Mouse (Mus musculus) bone marrow macrophage, adult 2 months (primary cell): ENCODE measurements around the gene Nav2. TPM values are rescaled to one million over a fixed set of nuclear protein-coding genes. Genes with fewer than 3 reads are reported as not detected.

Experiments used
- H3K27ac ChIP-seq: 2 replicates; pipeline ENCODE4 v1.5.1; 2012; ENCODE audit warnings: low read depth, low read length; ENCODE audit not compliant: insufficient read depth
- H3K4me1 ChIP-seq: 2 replicates; pipeline ENCODE4 v1.6.1; 2012; ENCODE audit warnings: low read length; ENCODE audit not compliant: control insufficient read depth, insufficient read depth
- H3K4me3 ChIP-seq: 2 replicates; pipeline ENCODE4 v1.5.1; 2012; ENCODE audit warnings: mild to moderate bottlenecking, low read length, moderate library complexity; ENCODE audit not compliant: insufficient read depth
- CTCF ChIP-seq: IDR thresholded peaks from 2 replicates; pipeline ENCODE4 v1.5.1; 2012; ENCODE audit warnings: low read depth, mild to moderate bottlenecking, low read length, moderate library complexity
- POLR2A ChIP-seq: IDR thresholded peaks from 2 replicates; pipeline ENCODE4 v1.6.1; 2012; ENCODE audit warnings: mild to moderate bottlenecking, low read depth, low read length, borderline replicate concordance
- polyA plus RNA-seq: library from polyadenylated mRNA; stranded (reverse); fragments of >200 nt; gene quantifications from 2 replicates; pipeline ENCODE4 v1.2.4, GENCODE M21; 2012; ENCODE audit not compliant: missing spikeins, insufficient read depth, insufficient read length

The Nav2 gene
- polyA plus RNA-seq, 1 experiment = 22.2 TPM

DNA sequence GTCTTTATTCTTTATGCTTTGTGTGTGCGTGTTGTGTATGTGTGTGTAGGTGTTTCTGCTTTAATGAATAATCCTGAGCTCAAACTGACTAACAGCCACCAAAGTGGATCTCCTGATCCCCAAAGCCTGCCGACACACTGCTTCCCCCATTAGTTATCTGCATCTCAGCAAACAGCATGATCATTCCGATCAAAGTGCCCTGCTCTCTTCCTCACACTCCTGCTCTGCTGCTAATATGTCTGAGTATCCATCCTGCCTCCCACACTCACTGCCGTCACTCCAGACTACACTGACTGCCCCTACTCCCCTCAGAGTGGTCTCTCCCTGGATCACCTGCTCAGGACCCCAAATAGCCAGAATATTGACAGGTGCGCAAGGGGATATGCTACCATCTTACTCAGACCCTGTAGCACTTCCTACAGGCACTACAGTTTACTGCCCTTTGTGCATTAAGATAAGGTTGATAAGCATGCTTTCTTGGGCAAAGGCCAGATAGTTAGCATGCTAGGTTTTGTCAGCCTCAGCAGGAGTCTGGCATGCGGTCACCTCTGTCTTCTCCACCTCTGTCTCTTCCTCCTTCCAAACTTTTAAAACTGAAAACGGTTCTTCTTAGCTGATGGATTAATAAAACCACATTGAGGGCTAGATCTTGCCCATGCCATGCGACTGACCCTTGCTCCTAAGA lies 382.8 kb downstream of the Nav2 start:
- Histone ChIP-seq H3K4me1 (peaks cover 15% of the 10 kb centered on the region), H3K27ac (no peak overlapping the region), H3K4me3 (no peak overlapping the region)
- TF ChIP-seq CTCF = no peak
- TF ChIP-seq POLR2A = no peak

DNA sequence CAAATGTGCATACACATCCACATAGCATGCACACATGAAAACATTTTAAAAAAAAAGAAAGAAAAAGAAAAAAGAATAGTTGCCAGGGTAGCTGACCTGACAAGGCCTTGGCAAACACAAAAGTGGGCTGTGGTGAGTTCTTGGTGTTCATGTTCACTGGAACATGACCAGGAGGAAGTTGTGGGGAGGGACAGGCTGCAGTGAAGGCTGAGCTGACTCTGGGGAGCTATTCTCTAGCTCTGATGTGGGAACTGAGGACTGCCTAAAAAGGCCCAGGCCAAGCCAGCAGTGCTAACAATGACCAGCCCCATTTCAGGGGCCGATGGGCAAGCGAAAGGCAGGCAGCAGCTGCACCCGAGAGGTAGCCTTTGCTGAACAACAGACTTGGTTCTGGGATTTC lies 388.6 kb downstream of the Nav2 start:
- Histone ChIP-seq H3K4me3 (no peak overlapping the region), H3K27ac (no peak overlapping the region), H3K4me1 (peaks cover 43% of the 10 kb centered on the region)
- TF ChIP-seq CTCF = no peak

DNA sequence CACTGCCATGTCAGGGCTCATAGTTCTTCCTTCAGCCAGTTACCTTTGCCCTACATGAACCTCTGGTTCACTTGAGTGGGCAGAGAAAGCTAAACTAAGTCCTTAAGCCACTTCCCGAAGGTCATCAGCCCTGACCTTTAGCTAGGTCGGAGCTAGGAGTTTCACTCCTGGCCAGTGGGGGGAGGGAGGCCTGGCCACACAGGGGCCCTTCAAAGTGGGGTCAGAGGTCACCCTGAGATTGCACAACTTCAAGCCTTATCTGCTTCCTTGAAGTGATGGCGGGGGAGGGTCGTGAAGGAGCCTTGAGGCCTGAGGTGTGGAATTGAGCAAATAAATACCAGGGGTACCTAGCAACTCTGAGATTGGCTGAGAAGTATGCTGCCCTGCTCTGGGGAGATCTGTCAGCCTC lies 389.9 kb downstream of the Nav2 start:
- no peak overlapping the region for H3K4me3 ChIP-seq
- no peak overlapping the region for H3K27ac ChIP-seq
- H3K4me1 ChIP-seq = peaks cover 43% of the 10 kb centered on the region
- TF ChIP-seq POLR2A = no peak
- TF ChIP-seq CTCF = no peak

DNA sequence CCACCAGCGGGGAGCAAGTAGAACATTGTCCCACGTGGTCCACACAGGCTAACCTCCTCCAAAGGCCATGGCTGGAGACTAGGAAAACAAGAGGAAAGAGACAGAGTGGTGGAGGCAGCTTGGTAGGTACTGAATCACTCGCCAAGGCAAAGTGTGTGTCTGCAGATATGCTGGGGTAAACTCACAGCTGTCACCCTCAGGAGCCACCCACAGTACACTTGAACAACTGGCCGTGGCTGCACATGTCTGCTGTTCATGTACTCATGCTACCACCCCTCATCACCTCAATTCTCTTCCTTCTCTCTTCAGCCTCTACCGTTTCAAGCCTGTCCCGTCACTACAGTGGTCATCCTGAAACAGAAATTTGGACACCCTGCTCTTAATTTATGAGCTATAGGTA lies 393.0 kb downstream of the Nav2 start:
- Histone ChIP-seq H3K4me3 (no peak overlapping the region), H3K4me1 (peaks cover 41% of the 10 kb centered on the region), H3K27ac (no peak overlapping the region)
- no peak for TF ChIP-seq POLR2A
- TF ChIP-seq CTCF = no peak

DNA sequence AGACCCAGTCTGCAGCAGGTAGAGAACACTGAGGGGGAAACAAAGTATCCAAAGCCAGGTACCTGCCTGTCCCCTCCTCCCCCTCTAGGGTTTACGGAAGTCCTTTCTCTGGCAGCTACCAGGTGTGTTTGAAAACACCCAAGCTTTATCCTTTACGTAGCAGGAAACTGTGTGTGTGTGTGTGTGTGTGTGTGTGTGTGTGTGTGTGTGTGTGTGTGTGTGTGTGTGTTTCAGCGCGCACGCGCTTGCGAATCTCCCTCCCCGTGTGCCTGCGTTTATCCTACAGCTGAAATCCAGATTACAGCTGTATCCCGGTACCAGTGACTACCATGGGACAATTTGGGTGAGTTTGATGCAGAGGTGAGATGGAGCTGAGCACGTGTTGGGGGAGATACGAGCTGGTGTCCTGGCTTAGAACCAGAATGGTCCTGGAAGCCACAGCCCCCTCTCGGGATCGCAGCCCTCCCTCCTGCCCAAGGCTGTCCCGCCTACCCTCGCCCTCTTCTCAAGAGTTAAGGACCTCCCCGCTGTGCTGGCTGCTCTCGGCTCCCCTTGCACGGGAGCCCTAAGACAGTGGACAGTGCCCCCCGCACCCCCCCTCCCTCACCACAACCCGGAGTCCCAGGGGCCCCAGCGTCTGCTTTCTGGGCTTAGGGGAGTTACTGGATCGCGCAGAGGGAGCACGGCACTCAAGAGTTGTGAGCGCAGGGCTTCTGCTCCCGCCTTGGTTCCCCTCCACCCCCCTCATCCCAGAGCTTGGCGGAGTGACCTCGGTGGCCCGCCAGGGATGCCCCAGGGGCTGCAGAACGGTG lies 395.3 kb downstream of the Nav2 start:
- Histone ChIP-seq H3K4me3 (no peak overlapping the region), H3K27ac (no peak overlapping the region), H3K4me1 (peaks cover 19% of the 10 kb centered on the region)
- no peak for TF ChIP-seq POLR2A
- TF ChIP-seq CTCF = no peak

DNA sequence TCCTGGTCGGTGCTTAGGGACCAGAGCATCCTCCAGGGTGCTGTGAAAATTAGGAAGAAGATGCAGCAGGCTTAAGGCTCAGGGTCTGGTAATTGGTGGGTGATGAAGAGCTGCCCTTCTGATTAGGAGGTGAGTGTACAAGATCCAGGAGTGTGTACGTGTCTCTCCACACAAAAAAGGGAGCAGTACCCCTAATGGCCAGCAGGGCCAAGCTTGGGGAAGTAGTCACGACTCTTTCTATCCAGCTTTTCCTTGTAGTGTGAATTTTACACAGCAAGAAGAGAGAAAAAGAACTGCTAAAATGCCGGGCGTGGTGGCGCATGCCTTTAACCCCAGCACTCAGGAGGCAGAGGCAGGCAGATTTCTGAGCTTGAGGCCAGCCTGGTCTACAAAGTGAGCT lies 399.2 kb downstream of the Nav2 start:
- Histone ChIP-seq H3K4me1 (no peaks in the 10 kb centered on the region; the same call in 1 of the 2 replicates), H3K4me3 (no peak overlapping the region)
- TF ChIP-seq CTCF = no peak
- no peak for TF ChIP-seq POLR2A

DNA sequence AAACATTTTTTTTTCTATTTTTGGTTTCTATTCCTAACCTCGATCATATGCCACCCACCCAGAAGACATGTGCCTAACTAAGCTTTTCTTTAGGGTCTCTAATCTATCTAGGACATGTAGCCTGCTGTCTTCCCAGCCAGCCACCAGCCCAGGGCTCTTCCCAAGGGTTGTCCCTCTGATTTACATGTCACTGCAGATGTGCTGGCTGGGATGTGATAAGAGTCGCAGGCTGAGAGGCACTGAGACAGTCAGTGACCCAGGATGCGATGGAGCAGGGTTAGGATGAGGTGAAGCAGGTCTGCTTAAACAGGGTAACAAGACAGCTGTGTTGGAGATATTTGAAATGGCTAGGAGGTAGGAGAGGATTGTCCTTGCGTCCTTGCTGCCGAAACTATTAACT lies 401.2 kb downstream of the Nav2 start:
- Histone ChIP-seq H3K4me3 (no peak overlapping the region), H3K27ac (no peak overlapping the region), H3K4me1 (peaks cover under 1% of the 10 kb centered on the region)
- TF ChIP-seq POLR2A (no peak), CTCF (no peak)

More for the DNA sequence above, 399.2 kb downstream of the Nav2 start:
- no peak overlapping the region for H3K27ac ChIP-seq

DNA sequence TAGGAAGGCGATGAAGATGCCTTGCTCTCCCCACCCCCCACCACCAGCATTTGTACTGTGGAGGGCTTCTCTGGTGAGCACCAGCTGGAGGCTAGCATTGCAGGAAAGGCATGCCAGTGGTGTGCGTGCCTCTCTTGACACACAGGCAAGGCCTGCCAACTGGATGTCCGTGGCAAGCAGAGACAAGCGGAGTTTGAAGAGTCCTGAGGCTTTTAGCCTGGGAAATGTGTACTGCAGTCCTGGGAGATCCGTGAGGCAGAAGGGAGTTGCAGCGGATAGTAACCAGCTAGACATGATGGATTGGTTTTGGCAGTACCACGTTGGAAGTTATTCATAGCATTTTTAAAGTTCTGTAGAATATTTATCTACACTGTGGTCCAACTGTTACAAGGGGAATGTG lies 405.4 kb downstream of the Nav2 start:
- H3K27ac ChIP-seq = no peak overlapping the region
- no peak overlapping the region for H3K4me3 ChIP-seq
- peaks cover 8% of the 10 kb centered on the region for H3K4me1 ChIP-seq
- no peak for TF ChIP-seq CTCF
- no peak for TF ChIP-seq POLR2A

DNA sequence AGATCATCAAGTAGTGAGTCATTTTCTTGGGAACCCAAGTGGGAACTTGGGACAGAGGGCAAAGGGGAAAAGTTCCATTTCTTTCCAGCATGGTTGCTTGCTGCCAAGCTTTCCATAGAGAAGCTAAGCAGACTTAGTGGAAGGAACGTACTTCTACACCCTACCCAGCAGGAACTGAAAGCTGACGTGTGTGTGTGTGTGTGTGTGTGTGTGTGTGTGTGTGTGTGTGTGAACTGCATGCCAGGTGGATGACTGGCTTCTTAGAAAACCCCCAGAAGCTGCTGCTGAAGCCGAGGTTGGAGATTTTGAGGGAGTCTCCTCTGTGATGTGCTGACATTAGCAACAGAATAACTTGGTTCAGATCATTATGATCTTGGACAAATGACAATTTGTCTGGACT lies 406.5 kb downstream of the Nav2 start:
- Histone ChIP-seq H3K4me3 (no peak overlapping the region), H3K27ac (no peak overlapping the region), H3K4me1 (peaks cover 8% of the 10 kb centered on the region)
- TF ChIP-seq POLR2A = no peak
- TF ChIP-seq CTCF = no peak

DNA sequence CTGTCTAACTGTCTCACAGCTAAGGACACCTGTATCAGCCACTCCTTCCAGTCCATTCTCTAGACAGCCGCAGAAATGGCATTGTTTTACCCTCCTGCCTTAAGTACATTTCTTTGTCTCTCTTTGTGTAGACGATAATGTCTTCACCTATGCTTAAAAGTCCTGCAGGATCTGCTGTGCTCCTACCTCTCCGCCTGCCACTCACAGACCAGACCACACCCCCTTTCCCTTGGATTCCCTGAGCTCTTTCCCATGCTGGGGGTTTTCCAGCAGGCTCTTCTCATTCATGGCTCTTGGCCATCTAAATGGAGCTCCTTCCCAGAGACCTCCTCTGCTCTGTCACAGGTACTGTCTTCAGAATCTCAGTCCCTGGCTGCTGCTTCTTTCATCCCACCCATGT lies 408.1 kb downstream of the Nav2 start:
- Histone ChIP-seq H3K27ac (no peak overlapping the region), H3K4me3 (no peak overlapping the region), H3K4me1 (peaks cover 8% of the 10 kb centered on the region)
- TF ChIP-seq POLR2A = no peak
